In the genomic region with DNA sequence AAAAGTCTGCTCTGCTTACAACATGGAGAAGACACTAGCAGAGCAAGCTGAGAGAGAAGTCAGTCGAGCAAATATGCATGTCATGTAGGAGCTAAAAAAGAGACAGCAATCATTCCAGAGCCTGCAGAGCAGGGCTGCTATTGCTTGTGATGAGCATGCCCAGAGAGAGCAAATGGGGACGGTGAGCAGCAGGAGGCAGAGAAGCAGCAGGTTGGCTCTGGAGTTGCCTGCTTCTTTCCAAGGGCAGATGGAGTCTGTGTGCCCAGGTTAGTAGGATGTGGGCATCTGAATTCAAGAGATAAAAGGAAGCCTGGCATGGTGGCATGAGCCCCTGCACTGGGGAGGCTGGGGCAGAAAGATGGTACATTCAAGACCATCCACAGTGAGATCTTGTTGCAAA, we compare ENCODE assay signal across 9 mouse cellular contexts. TPM values are rescaled to one million over a fixed set of nuclear protein-coding genes. Genes with fewer than 3 reads are reported as not detected.
A peak's percentile ranks its signal among the peaks of the same experiment; 100 is the strongest.
DNase-seq lines count a peak whose midpoint lies in the region; ATAC-seq lines count a peak whose summit lies in the region.
"Had no signal": no experiment of that assay in that cellular context is flagged by ENCODE, and none has a peak within 500 bp of the region (broad histone marks: within the 10 kb centered on the region; RNA-seq: fewer than 3 reads in every experiment).

No protein-coding gene starts in this region.

- WGBS in forebrain, embryonic 10.5 days: 52% methylated on average over 2 of the region's 2 CpGs
- 58% methylated on average over 2 of the region's 2 CpGs for WGBS in forebrain, embryonic 11.5 days
- 43% methylated on average over 2 of the region's 2 CpGs for WGBS in stomach, embryonic 16.5 days

- no peaks in the 10 kb centered on the region for H3K9me3 ChIP-seq in forebrain, embryonic 10.5 days
- H3K9me3 ChIP-seq in forebrain, embryonic 11.5 days (ENCODE audit: control insufficient read depth, low read length): no peaks in the 10 kb centered on the region
- H3K9me3 ChIP-seq in stomach, embryonic 16.5 days (replicated peaks; ENCODE audit: control insufficient read depth, low read length): no peaks in the 10 kb centered on the region
- H3K9me3 ChIP-seq: lung, embryonic 15.5 days had no signal

- DNase-seq in forebrain, embryonic 10.5 days (ENCODE audit: extremely low spot score, low spot score): no peak
- no peak for DNase-seq in forebrain, embryonic 11.5 days (ENCODE audit: low spot score)
- DNase-seq in right cerebral cortex, postnatal 10 days (ENCODE audit: low spot score in 2 of 2): peak; percentile 43 to 61
- DNase-seq in right cerebral cortex, postnatal 14 days: no peak
- peak; percentile 56 to 64 for DNase-seq in layer of hippocampus, adult 8-10 months (ENCODE audit: low spot score in 2 of 2)
- no peak for DNase-seq in adrenal gland, postnatal 36 days
- DNase-seq in frontal cortex, adult 2 months (ENCODE audit: extremely low spot score in 1 of 2, low spot score in 1 of 2): no peak

- no peak overlapping the region for H3K9ac ChIP-seq in forebrain, embryonic 11.5 days (ENCODE audit: low read length)
- no peak overlapping the region for H3K9ac ChIP-seq in stomach, embryonic 16.5 days (ENCODE audit: low read length)
- H3K9ac ChIP-seq: lung, embryonic 15.5 days had no signal

- no peaks in the 10 kb centered on the region for H3K27me3 ChIP-seq in forebrain, embryonic 10.5 days (ENCODE audit: poor library complexity, severe bottlenecking)
- no peaks in the 10 kb centered on the region for H3K27me3 ChIP-seq in forebrain, embryonic 11.5 days (ENCODE audit: control insufficient read depth, insufficient read depth, low read length)
- no peaks in the 10 kb centered on the region for H3K27me3 ChIP-seq in stomach, embryonic 16.5 days (ENCODE audit: control insufficient read depth, insufficient read depth, low read length)
- H3K27me3 ChIP-seq: lung, embryonic 15.5 days had no signal

- no peak overlapping the region for H3K4me2 ChIP-seq in forebrain, embryonic 11.5 days (ENCODE audit: low read depth, low read length, severe bottlenecking)
- no peak overlapping the region for H3K4me2 ChIP-seq in stomach, embryonic 16.5 days (ENCODE audit: low read depth, low read length)
- H3K4me2 ChIP-seq: lung, embryonic 15.5 days had no signal

- H3K36me3 ChIP-seq in forebrain, embryonic 10.5 days (replicated peaks): peaks cover 7% of the 10 kb centered on the region
- no peaks in the 10 kb centered on the region for H3K36me3 ChIP-seq in forebrain, embryonic 11.5 days (ENCODE audit: control insufficient read depth, insufficient read depth, low read length)
- H3K36me3 ChIP-seq in stomach, embryonic 16.5 days (ENCODE audit: control insufficient read depth, insufficient read depth, low read length): no peaks in the 10 kb centered on the region
- H3K36me3 ChIP-seq: lung, embryonic 15.5 days had no signal

- H3K27ac ChIP-seq in forebrain, embryonic 10.5 days: peak overlapping the region; percentile 35; the same call in 1 of the 2 replicates
- H3K27ac ChIP-seq in forebrain, embryonic 11.5 days (ENCODE audit: low read depth, low read length): no peak overlapping the region
- H3K27ac ChIP-seq in stomach, embryonic 16.5 days (ENCODE audit: low read length): 0 out of 2 replicates have a peak overlapping the region, but pooled peaks have one; percentile 4
- H3K27ac ChIP-seq: lung, embryonic 15.5 days had no signal

- H3K4me3 ChIP-seq in forebrain, embryonic 10.5 days: no peak overlapping the region
- no peak overlapping the region for H3K4me3 ChIP-seq in forebrain, embryonic 11.5 days (ENCODE audit: low read depth, low read length)
- H3K4me3 ChIP-seq in stomach, embryonic 16.5 days (replicated peaks; ENCODE audit: low read length): no peak overlapping the region
- H3K4me3 ChIP-seq: lung, embryonic 15.5 days had no signal

- ATAC-seq in forebrain, embryonic 11.5 days (replicated peaks; ENCODE audit: low FRiP score): no peak
- ATAC-seq in stomach, embryonic 16.5 days (ENCODE audit: insufficient read depth, low FRiP score): no peak

- H3K4me1 ChIP-seq in forebrain, embryonic 10.5 days: peaks cover 79% of the 10 kb centered on the region
- H3K4me1 ChIP-seq in forebrain, embryonic 11.5 days (replicated peaks; ENCODE audit: control insufficient read depth, insufficient read depth, low read length): peaks cover 20% of the 10 kb centered on the region
- peaks cover 40% of the 10 kb centered on the region for H3K4me1 ChIP-seq in stomach, embryonic 16.5 days (ENCODE audit: control insufficient read depth, insufficient read depth, low read length)

RNA-seq across cellular contexts. Expression of a gene that starts 6.4 kb away (rescaled TPM):
- 24.3 and 27.9 TPM in 2 replicates for polyA plus RNA-seq in forebrain, embryonic 10.5 days (2016; fragmentation: Nextera tagmentation; extraction: Ambion mirVana)
- 56.9 and 61.2 TPM in 2 replicates for polyA plus RNA-seq in forebrain, embryonic 11.5 days (2014; fragmentation: Nextera tagmentation; extraction: Ambion mirVana)
- total RNA-seq in layer of hippocampus, adult 8-10 months (2022): 100 to 1,000 TPM; 309 to 366 (median 334) TPM
- 9.3 and 9.5 TPM in 2 replicates for polyA plus RNA-seq in stomach, embryonic 16.5 days (2015; fragmentation: Nextera tagmentation; extraction: Ambion mirVana)
- 10 to 100 TPM; 77.6 to 88.4 TPM for total RNA-seq in adrenal gland, postnatal 36 days (2021)
- polyA plus RNA-seq in frontal cortex, adult 2 months (2012; rRNA removed): 112 and 131 TPM in 2 replicates

Comparison
In these comparisons a context has a peak if more than half of its experiments do, and no peak if none do; other contexts are left out.
1. DNase-seq: peak in right cerebral cortex, postnatal 10 days (2 of 2) and layer of hippocampus, adult 8-10 months (2 of 2); none in forebrain, embryonic 10.5 days (single experiment), forebrain, embryonic 11.5 days (single experiment), right cerebral cortex, postnatal 14 days (single experiment), adrenal gland, postnatal 36 days (0 of 2) and frontal cortex, adult 2 months (0 of 2).